Mouse (Mus musculus) intestine, embryonic 15.5 days (tissue): Measurements from ENCODE around the gene Galnt17. TPM values are rescaled to one million over a fixed set of nuclear protein-coding genes. Genes with fewer than 3 reads are reported as not detected.

Experiments used
- ATAC-seq: fragments of 200-750 bp; cut with Nextera tagmentation; 2 replicates; pipeline ENCODE4 v1.8.0; 2017; ENCODE audit warnings: moderate TSS enrichment, moderate library complexity
- H3K27ac ChIP-seq: fragments of 300-500 bp; sonication (generic); 2 replicates; pipeline ENCODE4 v1.5.1; 2015; ENCODE audit warnings: mild to moderate bottlenecking, inconsistent platforms
- H3K27me3 ChIP-seq: fragments of 300-500 bp; sonication (generic); replicated peaks from 2 replicates; pipeline ENCODE4 v1.6.1; 2015; ENCODE audit warnings: inconsistent platforms
- H3K36me3 ChIP-seq: fragments of 300-500 bp; sonication (generic); 2 replicates; pipeline ENCODE4 v1.6.1; 2015; ENCODE audit warnings: inconsistent platforms
- H3K4me1 ChIP-seq: fragments of 300-500 bp; sonication (generic); replicated peaks from 2 replicates; pipeline ENCODE4 v1.6.1; 2015; ENCODE audit warnings: inconsistent platforms
- H3K4me2 ChIP-seq: fragments of 300-500 bp; sonication (generic); replicated peaks from 2 replicates; pipeline ENCODE4 v1.6.1; 2015; ENCODE audit warnings: mild to moderate bottlenecking, inconsistent platforms
- H3K4me3 ChIP-seq: fragments of 300-500 bp; sonication (generic); replicated peaks from 2 replicates; pipeline ENCODE4 v1.5.1; 2015; ENCODE audit warnings: inconsistent platforms
- H3K9ac ChIP-seq: fragments of 300-500 bp; sonication (generic); 2 replicates; pipeline ENCODE4 v1.6.1; 2015; ENCODE audit warnings: inconsistent platforms
- H3K9me3 ChIP-seq: fragments of 300-500 bp; sonication (generic); 2 replicates; pipeline ENCODE4 v1.6.1; 2016; ENCODE audit warnings: inconsistent platforms
- WGBS: fragments of 180-500 bp; shearing (Covaris S2); methylation state at CpG from one replicate; pipeline ENCODE4 v1.1.7; 2015; 5-methylcytosine and 5-hydroxymethylcytosine counted together
- polyA plus RNA-seq: library from polyadenylated mRNA; unstranded; fragments of >200 nt; fragmentation: Nextera tagmentation; extraction: Ambion mirVana; gene quantifications from 2 replicates; pipeline ENCODE4 v1.2.1, GENCODE M21; 2015

Gene Galnt17
- polyA plus RNA-seq, 1 experiment from 2014 or later, result 0.68 TPM

- Histone ChIP-seq H3K27ac (no peak overlapping the region), H3K9me3 (no peaks in the 10 kb centered on the region), H3K4me1 (no peaks in the 10 kb centered on the region), H3K36me3 (no peaks in the 10 kb centered on the region), H3K4me3 (no peak overlapping the region), H3K27me3 (no peaks in the 10 kb centered on the region), H3K4me2 (no peak overlapping the region), H3K9ac (no peak overlapping the region)
- 83% methylated on average over 2 of the region's 2 CpGs for whole genome bisulfite sequencing
- ATAC-seq, result no peak
Measured at GRCm38 (mm10) chr5:131040441-131040840, 267.9 kb downstream of the Galnt17 start.

- Histone ChIP-seq H3K9ac (no peak overlapping the region), H3K27me3 (no peaks in the 10 kb centered on the region), H3K4me3 (no peak overlapping the region), H3K4me2 (no peak overlapping the region), H3K4me1 (no peaks in the 10 kb centered on the region), H3K9me3 (no peaks in the 10 kb centered on the region), H3K36me3 (no peaks in the 10 kb centered on the region), H3K27ac (no peak overlapping the region)
- peak; percentile 83; the same call in 1 of the 2 replicates for ATAC-seq
- 67% methylated on average over 5 of the region's 5 CpGs for WGBS
Measured at GRCm38 (mm10) chr5:131039611-131040313, 268.5 kb downstream of the Galnt17 start.

- H3K27me3 ChIP-seq, result no peaks in the 10 kb centered on the region
- H3K27ac ChIP-seq, result no peak overlapping the region
- no peaks in the 10 kb centered on the region for H3K36me3 ChIP-seq
- H3K4me2 ChIP-seq, result no peak overlapping the region
- H3K4me1 ChIP-seq, result no peaks in the 10 kb centered on the region
- no peaks in the 10 kb centered on the region for H3K9me3 ChIP-seq
- 89% methylated on average over 3 of the region's 3 CpGs for WGBS
- no peak overlapping the region for H3K9ac ChIP-seq
- no peak for ATAC-seq
- H3K4me3 ChIP-seq, result no peak overlapping the region
Measured at GRCm38 (mm10) chr5:131024506-131024905, 283.8 kb downstream of the Galnt17 start.

GRCm38 (mm10) chr5:131022396-131022993 lies 285.8 kb downstream of the Galnt17 start:
- no peaks in the 10 kb centered on the region for H3K4me1 ChIP-seq
- H3K27me3 ChIP-seq, result no peaks in the 10 kb centered on the region
- WGBS, result 82% methylated on average over 18 of the region's 18 CpGs
- H3K9me3 ChIP-seq, result no peaks in the 10 kb centered on the region
- H3K9ac ChIP-seq, result no peak overlapping the region
- H3K27ac ChIP-seq, result no peak overlapping the region
- no peaks in the 10 kb centered on the region for H3K36me3 ChIP-seq
- no peak for ATAC-seq
- H3K4me3 ChIP-seq, result no peak overlapping the region
- H3K4me2 ChIP-seq, result no peak overlapping the region

- no peak overlapping the region for H3K27ac ChIP-seq
- H3K9ac ChIP-seq, result no peak overlapping the region
- no peaks in the 10 kb centered on the region for H3K4me1 ChIP-seq
- H3K4me3 ChIP-seq, result no peak overlapping the region
- H3K36me3 ChIP-seq, result no peaks in the 10 kb centered on the region
- H3K27me3 ChIP-seq, result no peaks in the 10 kb centered on the region
- WGBS, result 87% methylated on average over 5 of the region's 5 CpGs
- H3K4me2 ChIP-seq, result no peak overlapping the region
- no peak for ATAC-seq
- H3K9me3 ChIP-seq, result no peaks in the 10 kb centered on the region
Measured at GRCm38 (mm10) chr5:131020936-131021335, 287.4 kb downstream of the Galnt17 start.

GRCm38 (mm10) chr5:131019346-131019965 lies 288.8 kb downstream of the Galnt17 start:
- Histone ChIP-seq H3K9me3 (no peaks in the 10 kb centered on the region), H3K27ac (no peak overlapping the region), H3K9ac (no peak overlapping the region), H3K27me3 (no peaks in the 10 kb centered on the region), H3K4me3 (no peak overlapping the region), H3K4me1 (no peaks in the 10 kb centered on the region), H3K4me2 (no peak overlapping the region), H3K36me3 (no peaks in the 10 kb centered on the region)
- ATAC-seq, result no peak
- WGBS, result 60% methylated on average over 9 of the region's 9 CpGs

- WGBS, result 84% methylated on average over 4 of the region's 4 CpGs
- Histone ChIP-seq H3K4me3 (no peak overlapping the region), H3K9me3 (no peaks in the 10 kb centered on the region), H3K27me3 (no peaks in the 10 kb centered on the region), H3K36me3 (no peaks in the 10 kb centered on the region), H3K9ac (no peak overlapping the region), H3K4me1 (no peaks in the 10 kb centered on the region), H3K27ac (no peak overlapping the region), H3K4me2 (no peak overlapping the region)
- ATAC-seq, result no peak
Measured at GRCm38 (mm10) chr5:131016066-131016465, 292.2 kb downstream of the Galnt17 start.

GRCm38 (mm10) chr5:131015341-131015740 lies 293.0 kb downstream of the Galnt17 start:
- Histone ChIP-seq H3K4me3 (no peak overlapping the region), H3K4me1 (no peaks in the 10 kb centered on the region), H3K27ac (no peak overlapping the region), H3K4me2 (no peak overlapping the region), H3K27me3 (no peaks in the 10 kb centered on the region), H3K36me3 (no peaks in the 10 kb centered on the region), H3K9me3 (no peaks in the 10 kb centered on the region), H3K9ac (no peak overlapping the region)
- no peak for ATAC-seq
- 77% methylated on average over 9 of the region's 9 CpGs for WGBS

- WGBS, result 81% methylated on average over 7 of the region's 7 CpGs
- Histone ChIP-seq H3K9ac (no peak overlapping the region), H3K4me1 (no peaks in the 10 kb centered on the region), H3K27ac (no peak overlapping the region), H3K4me3 (no peak overlapping the region), H3K36me3 (no peaks in the 10 kb centered on the region), H3K4me2 (no peak overlapping the region), H3K27me3 (no peaks in the 10 kb centered on the region), H3K9me3 (no peaks in the 10 kb centered on the region)
- no peak for ATAC-seq
Measured at GRCm38 (mm10) chr5:131013816-131014215, 294.5 kb downstream of the Galnt17 start.

GRCm38 (mm10) chr5:131013101-131013500 lies 295.2 kb downstream of the Galnt17 start:
- Histone ChIP-seq H3K4me3 (no peak overlapping the region), H3K4me2 (no peak overlapping the region), H3K9me3 (no peaks in the 10 kb centered on the region), H3K27ac (no peak overlapping the region), H3K4me1 (no peaks in the 10 kb centered on the region), H3K9ac (no peak overlapping the region), H3K36me3 (no peaks in the 10 kb centered on the region), H3K27me3 (no peaks in the 10 kb centered on the region)
- ATAC-seq, result no peak
- 71% methylated on average over 3 of the region's 3 CpGs for WGBS

- no peak for ATAC-seq
- no peak overlapping the region for H3K4me3 ChIP-seq
- no peaks in the 10 kb centered on the region for H3K4me1 ChIP-seq
- H3K9ac ChIP-seq, result no peak overlapping the region
- WGBS, result 53% methylated on average over 6 of the region's 6 CpGs
- no peak overlapping the region for H3K27ac ChIP-seq
- H3K9me3 ChIP-seq, result no peaks in the 10 kb centered on the region
- no peak overlapping the region for H3K4me2 ChIP-seq
- no peaks in the 10 kb centered on the region for H3K36me3 ChIP-seq
- no peaks in the 10 kb centered on the region for H3K27me3 ChIP-seq
Measured at GRCm38 (mm10) chr5:131009510-131009909, 298.8 kb downstream of the Galnt17 start.

GRCm38 (mm10) chr5:131008507-131008906 lies 299.8 kb downstream of the Galnt17 start:
- no peak for ATAC-seq
- 83% methylated on average over 5 of the region's 5 CpGs for WGBS
- Histone ChIP-seq H3K4me3 (no peak overlapping the region), H3K9me3 (no peaks in the 10 kb centered on the region), H3K9ac (no peak overlapping the region), H3K36me3 (no peaks in the 10 kb centered on the region), H3K27ac (no peak overlapping the region), H3K4me1 (no peaks in the 10 kb centered on the region), H3K27me3 (no peaks in the 10 kb centered on the region), H3K4me2 (no peak overlapping the region)
